Mouse (Mus musculus): Measurements from ENCODE around the gene Gprc5c.

DNA sequence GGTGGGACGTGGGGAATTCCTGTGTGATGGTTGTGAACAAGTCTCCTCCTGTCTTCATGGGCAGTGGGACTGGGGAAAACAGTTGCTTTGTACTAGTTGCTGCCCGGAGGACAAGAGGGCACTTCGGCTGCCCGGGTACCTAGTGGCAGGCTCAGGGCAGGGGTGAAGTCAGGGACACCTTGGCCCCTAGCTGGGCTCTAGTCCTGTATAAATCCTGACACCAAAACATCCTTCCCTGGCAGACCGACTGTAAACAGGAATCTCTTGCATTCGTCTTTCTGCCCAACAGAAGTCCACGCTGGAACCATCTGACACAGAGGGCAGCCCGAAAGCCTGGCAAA lies 20.5 kb upstream of the Gprc5c start:
- no peak for TF ChIP-seq CTCF (IDR thresholded peaks at IDR 0.05; ENCODE audit: insufficient read depth, low read length)
- no peak for TF ChIP-seq POLR2A (IDR thresholded peaks at IDR 0.05; ENCODE audit: borderline replicate concordance, extremely low read depth, low read depth, low read length)

All from lung, adult 2 months (tissue).